Mouse (Mus musculus) testis, adult 2 months (tissue): Measurements from ENCODE around the gene Slc15a3. TPM values are rescaled to one million over a fixed set of nuclear protein-coding genes. Genes with fewer than 3 reads are reported as not detected.

Experiments
- H3K27ac ChIP-seq: fragments of 200-500 bp; 2 replicates; pipeline ENCODE4 v1.5.1; 2012; ENCODE audit warnings: low read depth, low read length; ENCODE audit not compliant: control insufficient read depth, insufficient read depth
- H3K27me3 ChIP-seq: fragments of 200-500 bp; 2 replicates; pipeline ENCODE4 v1.6.1; 2012; ENCODE audit warnings: mild to moderate bottlenecking, low read length, moderate library complexity; ENCODE audit not compliant: control insufficient read depth, insufficient read depth
- H3K36me3 ChIP-seq: fragments of 200-500 bp; 2 replicates; pipeline ENCODE4 v1.6.1; 2012; ENCODE audit warnings: mild to moderate bottlenecking, low read length; ENCODE audit not compliant: control insufficient read depth, insufficient read depth
- H3K4me1 ChIP-seq: fragments of 200-500 bp; 2 replicates; pipeline ENCODE4 v1.6.1; 2012; ENCODE audit warnings: low read length; ENCODE audit not compliant: control insufficient read depth, insufficient read depth
- H3K4me3 ChIP-seq: fragments of 200-500 bp; 2 replicates; pipeline ENCODE4 v1.5.1; 2012; ENCODE audit warnings: low read depth, mild to moderate bottlenecking, low read length, moderate library complexity, mixed read lengths; ENCODE audit not compliant: control insufficient read depth
- CTCF ChIP-seq: fragments of 200-500 bp; IDR thresholded peaks from 2 replicates; pipeline ENCODE4 v1.5.1; 2012; ENCODE audit warnings: low read depth, mild to moderate bottlenecking, inconsistent platforms, low read length, moderate library complexity; ENCODE audit not compliant: control insufficient read depth, insufficient read depth, insufficient replicate concordance
- POLR2A ChIP-seq: fragments of 200-500 bp; IDR thresholded peaks from 2 replicates; pipeline ENCODE4 v1.6.1; 2012; ENCODE audit warnings: low read depth, mild to moderate bottlenecking, inconsistent platforms, low read length, moderate library complexity; ENCODE audit not compliant: control insufficient read depth
- polyA plus RNA-seq: library from polyadenylated mRNA; depleted of rRNA; stranded (reverse); fragments of >200 nt; gene quantifications from 2 replicates; pipeline ENCODE4 v1.2.3, GENCODE M21; 2012

Slc15a3 gene
- polyA plus RNA-seq, 1 experiment, result 0.67 TPM

- Histone ChIP-seq H3K4me1 (no peaks in the 10 kb centered on the region), H3K4me3 (no peak overlapping the region), H3K36me3 (no peaks in the 10 kb centered on the region), H3K27ac (no peak overlapping the region), H3K27me3 (no peaks in the 10 kb centered on the region)
- TF ChIP-seq POLR2A (no peak), CTCF (no peak)
These were observed 28.1 kb upstream of the Slc15a3 start for GRCm38 (mm10) chr19:10811471-10811870.

- Histone ChIP-seq H3K4me3 (no peak overlapping the region), H3K27ac (no peak overlapping the region), H3K36me3 (no peaks in the 10 kb centered on the region), H3K4me1 (peaks cover 3% of the 10 kb centered on the region), H3K27me3 (no peaks in the 10 kb centered on the region)
- TF ChIP-seq CTCF, result no peak
- TF ChIP-seq POLR2A, result no peak
These were observed 26.5 kb upstream of the Slc15a3 start for GRCm38 (mm10) chr19:10813039-10813438.

GRCm38 (mm10) chr19:10813905-10814304, 25.6 kb upstream of the Slc15a3 start:
- Histone ChIP-seq H3K27ac (no peak overlapping the region), H3K36me3 (no peaks in the 10 kb centered on the region), H3K4me1 (peaks cover 7% of the 10 kb centered on the region), H3K4me3 (no peak overlapping the region), H3K27me3 (no peaks in the 10 kb centered on the region)
- TF ChIP-seq CTCF, result no peak
- TF ChIP-seq POLR2A, result no peak

- Histone ChIP-seq H3K36me3 (no peaks in the 10 kb centered on the region), H3K4me3 (no peak overlapping the region), H3K27me3 (no peaks in the 10 kb centered on the region), H3K4me1 (peaks cover 7% of the 10 kb centered on the region), H3K27ac (no peak overlapping the region)
- TF ChIP-seq CTCF (no peak), POLR2A (no peak)
These were observed 23.7 kb upstream of the Slc15a3 start for GRCm38 (mm10) chr19:10815871-10816270.

- Histone ChIP-seq H3K4me3 (no peak overlapping the region), H3K4me1 (peaks cover 7% of the 10 kb centered on the region), H3K27me3 (no peaks in the 10 kb centered on the region), H3K27ac (no peak overlapping the region), H3K36me3 (no peaks in the 10 kb centered on the region)
- TF ChIP-seq CTCF (no peak), POLR2A (no peak)
These were observed 23.1 kb upstream of the Slc15a3 start for GRCm38 (mm10) chr19:10816462-10816861.

GRCm38 (mm10) chr19:10818217-10818946, 21.1 kb upstream of the Slc15a3 start:
- TF ChIP-seq CTCF (no peak), POLR2A (no peak)
- H3K27me3 ChIP-seq, result no peaks in the 10 kb centered on the region
- no peaks in the 10 kb centered on the region for H3K36me3 ChIP-seq
- H3K27ac ChIP-seq, result no peak overlapping the region
- no peak overlapping the region for H3K4me3 ChIP-seq
- H3K4me1 ChIP-seq, result peaks cover 7% of the 10 kb centered on the region

- Histone ChIP-seq H3K4me1 (peaks cover 7% of the 10 kb centered on the region), H3K36me3 (no peaks in the 10 kb centered on the region), H3K27me3 (no peaks in the 10 kb centered on the region), H3K4me3 (no peak overlapping the region), H3K27ac (no peak overlapping the region)
- TF ChIP-seq POLR2A (no peak), CTCF (no peak)
These were observed 18.2 kb upstream of the Slc15a3 start for GRCm38 (mm10) chr19:10821319-10821718.
